Mouse (Mus musculus) kidney, postnatal 0 days (tissue): ENCODE measurements around the gene Abcc4. TPM values are rescaled to one million over a fixed set of nuclear protein-coding genes. Genes with fewer than 3 reads are reported as not detected.

Experiments
- ATAC-seq: fragments of 200-750 bp; cut with Nextera tagmentation; replicated peaks from 2 replicates; pipeline ENCODE4 v1.8.0; 2017; ENCODE audit warnings: low read depth, moderate number of reproducible peaks, moderate TSS enrichment, moderate library complexity; ENCODE audit not compliant: low FRiP score
- DNase-seq: peaks from one replicate; pipeline ENCODE4 v3.0.0-alpha.2; 2016; ENCODE audit warnings: low spot score
- H3K27ac ChIP-seq: fragments of 300-500 bp; sonication (generic); 2 replicates; pipeline ENCODE4 v1.5.1; 2014; ENCODE audit warnings: mild to moderate bottlenecking
- H3K27me3 ChIP-seq: fragments of 300-500 bp; sonication (generic); 2 replicates; pipeline ENCODE4 v1.6.1; 2014; ENCODE audit warnings: low read length, mixed read lengths; ENCODE audit not compliant: insufficient read depth
- H3K36me3 ChIP-seq: fragments of 300-500 bp; sonication (generic); 2 replicates; pipeline ENCODE4 v1.6.1; 2014; ENCODE audit warnings: low read length, mixed read lengths; ENCODE audit not compliant: insufficient read depth
- H3K4me1 ChIP-seq: fragments of 300-500 bp; sonication (generic); replicated peaks from 2 replicates; pipeline ENCODE4 v1.6.1; 2014; ENCODE audit warnings: antibody characterized with exemption, low read length, mixed read lengths; ENCODE audit not compliant: insufficient read depth
- H3K4me2 ChIP-seq: fragments of 300-500 bp; sonication (generic); 2 replicates; pipeline ENCODE4 v1.6.1; 2014; ENCODE audit warnings: mild to moderate bottlenecking, low read length, moderate library complexity, mixed read lengths
- H3K4me3 ChIP-seq: fragments of 300-500 bp; sonication (generic); replicated peaks from 2 replicates; pipeline ENCODE4 v1.5.1; 2014; ENCODE audit warnings: low read depth, low read length
- H3K9ac ChIP-seq: fragments of 300-500 bp; sonication (generic); 2 replicates; pipeline ENCODE4 v1.6.1; 2014; ENCODE audit warnings: low read depth, low read length
- H3K9me3 ChIP-seq: fragments of 300-500 bp; sonication (generic); replicated peaks from 2 replicates; pipeline ENCODE4 v1.6.1; 2016; ENCODE audit warnings: low read length, inconsistent platforms, mixed read lengths
- CTCF ChIP-seq: IDR thresholded peaks from 2 replicates; pipeline ENCODE4 v1.5.1; 2016; ENCODE audit warnings: antibody characterized with exemption, low read depth, mild to moderate bottlenecking, moderate library complexity
- WGBS: fragments of 180-500 bp; shearing (Covaris S2); extraction: QIAGEN DNeasy Blood & Tissue Kit; methylation state at CpG from one replicate; pipeline ENCODE4 v1.1.7; 2014; 5-methylcytosine and 5-hydroxymethylcytosine counted together
- polyA plus RNA-seq: library from polyadenylated mRNA; unstranded; fragments of >200 nt; fragmentation: Nextera tagmentation; extraction: Ambion mirVana; gene quantifications from 2 replicates; pipeline ENCODE4 v1.2.1, GENCODE M21; 2015

Gene Abcc4
- polyA plus RNA-seq, 1 experiment from 2014 or later = 6.9 TPM

DNA sequence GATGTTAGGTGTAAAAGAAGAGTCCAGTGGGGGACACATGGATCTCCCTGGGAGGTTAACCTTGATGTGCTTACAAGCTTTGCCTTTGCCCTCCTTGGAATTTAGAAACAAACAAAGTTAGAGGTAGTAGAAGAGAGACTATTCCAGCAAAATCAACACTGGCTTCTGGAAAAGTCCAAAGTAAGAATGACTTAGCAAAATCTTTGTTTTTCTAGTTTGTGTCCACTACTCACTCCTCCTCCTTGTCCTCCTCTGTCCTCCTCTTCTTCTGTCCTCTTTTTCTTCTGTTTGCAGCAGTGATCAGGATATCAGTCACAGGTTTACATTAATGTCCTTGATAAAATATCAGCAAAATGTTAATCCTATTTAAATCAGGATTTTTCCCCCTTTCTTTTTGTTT, 35.8 kb upstream of the Abcc4 start:
- H3K27ac ChIP-seq = no peak overlapping the region
- ATAC-seq = no peak
- no peaks in the 10 kb centered on the region for H3K4me1 ChIP-seq
- no peak for TF ChIP-seq CTCF
- DNase-seq = no peak
- no peaks in the 10 kb centered on the region for H3K27me3 ChIP-seq
- no peak overlapping the region for H3K4me3 ChIP-seq
- no peak overlapping the region for H3K9ac ChIP-seq
- no peaks in the 10 kb centered on the region for H3K9me3 ChIP-seq
- no peak overlapping the region for H3K4me2 ChIP-seq
- no peaks in the 10 kb centered on the region for H3K36me3 ChIP-seq

DNA sequence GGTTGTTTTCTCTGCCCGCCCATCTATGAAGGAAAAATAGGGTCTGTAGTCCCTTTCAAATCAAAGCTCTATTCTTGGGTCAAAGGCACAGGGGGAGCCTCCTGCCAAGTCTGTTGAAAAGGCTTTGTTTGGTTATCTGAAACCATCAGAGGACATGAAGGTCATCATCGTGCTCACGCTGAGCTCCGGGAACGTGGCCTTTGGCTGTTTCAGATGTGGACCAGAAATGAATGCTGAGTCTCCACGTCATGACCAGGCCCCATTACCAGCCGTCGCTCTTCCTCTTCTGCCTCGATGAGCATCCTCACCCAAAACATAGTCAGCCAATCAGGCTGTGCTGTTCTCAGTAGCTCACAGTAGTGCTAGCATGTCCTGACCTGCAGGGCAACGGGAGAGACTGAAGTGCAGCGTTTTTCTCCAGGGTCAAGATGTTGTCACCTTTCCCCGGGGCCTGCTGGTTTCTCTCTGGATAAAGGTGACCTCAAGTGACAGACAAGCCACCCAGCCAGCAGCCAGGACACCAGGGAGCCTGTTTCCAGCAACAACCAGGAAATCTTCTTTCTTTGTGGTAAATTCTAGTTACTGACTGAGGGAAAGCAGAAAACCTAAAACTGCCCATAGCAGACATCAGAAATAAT, 31.4 kb upstream of the Abcc4 start:
- no peaks in the 10 kb centered on the region for H3K4me1 ChIP-seq
- TF ChIP-seq CTCF = no peak
- no peak for DNase-seq
- H3K27me3 ChIP-seq = no peaks in the 10 kb centered on the region
- no peak overlapping the region for H3K9ac ChIP-seq
- H3K27ac ChIP-seq = no peak overlapping the region
- WGBS = 29% methylated on average over 12 of the region's 12 CpGs
- no peaks in the 10 kb centered on the region for H3K36me3 ChIP-seq
- no peak overlapping the region for H3K4me3 ChIP-seq
- no peak overlapping the region for H3K4me2 ChIP-seq
- H3K9me3 ChIP-seq = no peaks in the 10 kb centered on the region
- ATAC-seq = no peak

DNA sequence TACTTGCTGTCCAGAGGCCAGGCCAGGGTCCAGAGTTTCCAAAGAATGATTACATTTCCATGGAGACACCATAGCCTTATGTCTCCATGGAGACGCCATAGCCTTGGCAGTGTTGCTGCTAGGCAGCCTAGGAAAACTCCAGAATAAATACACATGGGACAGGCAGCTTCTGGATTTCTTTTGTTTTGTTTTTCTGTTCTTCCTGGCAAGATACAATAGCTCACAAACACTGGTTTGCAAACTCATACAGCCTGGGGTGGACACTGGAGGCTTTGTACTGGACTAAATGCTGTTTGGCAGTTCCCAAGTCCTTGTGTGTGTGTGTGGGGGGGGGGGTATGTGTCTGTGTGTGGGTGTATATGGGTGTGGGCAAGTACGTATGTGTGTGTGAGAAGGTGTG, 29.1 kb upstream of the Abcc4 start:
- Histone ChIP-seq H3K9me3 (no peaks in the 10 kb centered on the region), H3K27me3 (no peaks in the 10 kb centered on the region), H3K36me3 (no peaks in the 10 kb centered on the region), H3K9ac (no peak overlapping the region), H3K4me1 (no peaks in the 10 kb centered on the region), H3K4me3 (no peak overlapping the region), H3K27ac (no peak overlapping the region), H3K4me2 (no peak overlapping the region)
- TF ChIP-seq CTCF = no peak
- 65% methylated on average over 2 of the region's 2 CpGs for WGBS
- no peak for ATAC-seq
- DNase-seq = peak; percentile 52

- TF ChIP-seq CTCF = no peak
- no peak overlapping the region for H3K4me2 ChIP-seq
- ATAC-seq (no peak), DNase-seq (no peak)
- no peaks in the 10 kb centered on the region for H3K9me3 ChIP-seq
- no peaks in the 10 kb centered on the region for H3K36me3 ChIP-seq
- H3K9ac ChIP-seq = no peak overlapping the region
- no peak overlapping the region for H3K4me3 ChIP-seq
- WGBS = 60% methylated on average over 5 of the region's 5 CpGs
- H3K4me1 ChIP-seq = no peaks in the 10 kb centered on the region
- H3K27me3 ChIP-seq = no peaks in the 10 kb centered on the region
- H3K27ac ChIP-seq = no peak overlapping the region
Observed at GRCm38 (mm10) chr14:118733146-118733545, 27.1 kb upstream of the Abcc4 start.

- H3K27me3 ChIP-seq = no peaks in the 10 kb centered on the region
- 88% methylated on average over 5 of the region's 5 CpGs for WGBS
- ATAC-seq (no peak), DNase-seq (no peak)
- TF ChIP-seq CTCF = no peak
- H3K9ac ChIP-seq = no peak overlapping the region
- H3K27ac ChIP-seq = no peak overlapping the region
- H3K4me3 ChIP-seq = no peak overlapping the region
- H3K9me3 ChIP-seq = no peaks in the 10 kb centered on the region
- no peak overlapping the region for H3K4me2 ChIP-seq
- H3K4me1 ChIP-seq = no peaks in the 10 kb centered on the region
- H3K36me3 ChIP-seq = no peaks in the 10 kb centered on the region
Observed at GRCm38 (mm10) chr14:118730631-118731030, 24.6 kb upstream of the Abcc4 start.

DNA sequence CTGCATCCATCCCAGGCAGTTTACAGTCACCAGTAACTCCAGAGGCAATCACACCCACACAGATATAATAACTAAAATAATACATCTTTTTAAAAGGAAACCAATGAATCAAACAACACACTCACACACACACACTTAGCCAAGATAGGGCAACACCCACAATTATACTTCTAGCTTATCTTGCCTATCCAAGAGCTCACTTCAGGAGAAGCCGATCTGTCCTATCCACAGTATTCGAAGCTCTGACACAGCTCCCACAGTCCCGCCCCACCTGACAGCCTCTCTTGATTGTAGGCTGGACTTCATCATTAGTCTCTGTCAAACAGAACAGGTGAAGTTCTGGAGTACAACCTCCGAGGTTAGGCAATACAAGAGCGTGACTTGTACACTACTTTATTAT, 19.4 kb upstream of the Abcc4 start:
- no peaks in the 10 kb centered on the region for H3K9me3 ChIP-seq
- no peak for ATAC-seq
- no peak overlapping the region for H3K4me3 ChIP-seq
- no peaks in the 10 kb centered on the region for H3K27me3 ChIP-seq
- no peak overlapping the region for H3K9ac ChIP-seq
- TF ChIP-seq CTCF = no peak
- DNase-seq = no peak
- no peak overlapping the region for H3K27ac ChIP-seq
- WGBS = 85% methylated on average over 5 of the region's 5 CpGs
- H3K4me1 ChIP-seq = no peaks in the 10 kb centered on the region
- no peak overlapping the region for H3K4me2 ChIP-seq
- no peaks in the 10 kb centered on the region for H3K36me3 ChIP-seq
